Mouse (Mus musculus): Measurements from ENCODE around the gene Dmac2.

GRCm38 (mm10) chr7:25645074-25645473 lies 25.9 kb downstream of the Dmac2 start:
- no peak for TF ChIP-seq CTCF (IDR thresholded peaks at IDR 0.05; ENCODE audit: control insufficient read depth, insufficient read depth, insufficient replicate concordance, low read depth, low read length)
- no peak for TF ChIP-seq POLR2A (IDR thresholded peaks at IDR 0.05; ENCODE audit: control insufficient read depth, low read depth, low read length)
